Mouse (Mus musculus): ENCODE measurements around the gene Mdm4.

The Mdm4 gene

DNA sequence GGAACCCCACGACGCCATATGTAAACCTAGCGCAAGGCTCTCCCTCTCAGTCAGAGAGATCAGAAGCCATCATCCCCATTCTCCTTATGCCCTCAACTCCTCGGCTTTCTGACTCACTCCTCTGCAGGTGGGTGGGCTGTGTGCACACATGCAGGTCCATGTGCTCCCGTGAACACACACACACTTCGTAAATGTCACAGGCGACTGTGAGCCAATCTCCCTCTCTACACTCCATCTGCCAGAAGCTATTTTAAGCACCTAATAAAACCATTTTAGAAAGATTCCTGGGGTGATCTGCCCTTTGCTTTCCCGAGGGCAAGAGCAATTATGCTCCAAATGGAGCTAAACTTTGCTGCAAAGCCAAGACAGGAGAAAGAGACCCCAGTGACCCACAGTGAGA is 84.5 kb downstream of the Mdm4 start:
- no peak for DNase-seq (ENCODE audit: low read depth, low spot score)

DNA sequence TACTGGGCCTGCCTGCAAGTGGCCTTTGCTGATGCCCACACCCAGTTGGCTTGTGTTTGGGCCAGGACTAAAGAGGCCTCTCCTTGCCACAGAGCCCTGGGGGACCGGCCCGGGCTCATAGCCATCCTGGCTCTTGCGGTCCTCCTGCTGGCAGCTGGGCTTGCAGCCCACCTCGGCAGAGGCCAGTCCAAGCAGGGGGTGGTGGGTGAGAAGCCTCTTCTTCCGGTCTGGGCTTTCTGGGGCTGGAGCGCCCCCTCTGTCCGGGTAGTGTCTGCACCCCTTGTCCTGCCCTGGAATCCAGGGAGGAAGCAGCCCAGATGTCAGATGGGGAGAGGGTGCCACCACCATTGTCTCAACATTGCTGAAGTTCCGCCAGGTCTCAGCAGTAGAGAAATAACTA is 91.4 kb downstream of the Mdm4 start:
- no peak for DNase-seq (ENCODE audit: low read depth, low spot score)

DNA sequence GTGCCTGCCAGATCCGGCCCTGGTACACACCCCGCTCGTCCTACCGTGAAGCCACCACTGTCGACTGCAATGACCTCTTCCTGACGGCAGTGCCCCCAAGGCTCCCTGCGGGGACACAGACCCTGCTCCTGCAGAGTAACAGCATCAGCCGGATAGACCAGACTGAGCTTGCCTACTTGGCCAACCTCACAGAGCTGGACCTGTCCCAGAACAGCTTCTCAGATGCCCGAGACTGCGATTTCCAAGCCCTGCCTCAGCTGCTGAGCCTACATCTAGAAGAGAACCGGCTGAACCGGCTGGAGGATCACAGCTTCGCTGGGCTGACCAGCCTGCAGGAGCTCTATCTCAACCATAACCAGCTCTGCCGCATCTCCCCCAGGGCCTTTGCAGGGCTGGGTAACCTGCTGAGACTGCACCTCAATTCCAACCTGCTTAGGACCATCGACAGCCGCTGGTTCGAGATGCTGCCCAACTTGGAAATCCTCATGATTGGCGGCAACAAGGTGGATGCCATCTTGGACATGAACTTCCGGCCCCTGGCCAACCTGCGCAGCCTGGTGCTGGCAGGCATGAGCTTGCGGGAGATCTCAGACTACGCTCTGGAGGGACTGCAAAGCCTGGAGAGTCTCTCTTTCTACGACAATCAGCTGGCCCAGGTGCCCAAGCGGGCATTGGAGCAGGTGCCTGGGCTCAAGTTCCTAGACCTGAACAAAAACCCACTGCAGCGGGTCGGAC is 92.9 kb downstream of the Mdm4 start:
- no peak for DNase-seq (ENCODE audit: low read depth, low spot score)

DNA sequence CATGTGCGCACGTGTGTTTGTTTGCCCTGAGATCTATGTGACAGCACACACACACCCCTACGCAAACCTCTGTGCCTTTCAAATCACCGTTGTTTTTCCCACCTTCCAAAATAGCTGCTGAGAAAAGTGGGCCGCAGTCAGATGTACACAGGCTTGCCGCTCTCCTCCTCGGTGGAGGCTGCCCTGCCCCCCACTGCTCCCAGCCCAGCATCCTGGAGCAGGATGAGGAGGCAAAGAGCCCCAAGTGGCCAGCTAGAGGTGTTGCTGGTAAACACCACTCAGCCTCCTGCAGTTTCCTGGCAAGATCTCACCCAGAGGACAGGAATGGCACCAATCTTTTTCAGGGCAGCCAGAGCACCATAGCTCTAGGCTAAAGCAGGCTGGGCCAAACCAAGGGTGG is 95.5 kb downstream of the Mdm4 start:
- DNase-seq (ENCODE audit: low read depth, low spot score) = peak; percentile 79

GRCm38 (mm10) chr1:132932421-132932820 is 97.9 kb downstream of the Mdm4 start:
- no peak for DNase-seq (ENCODE audit: low read depth, low spot score)

- DNase-seq (ENCODE audit: low read depth, low spot score) = no peak
Observed at GRCm38 (mm10) chr1:132930291-132930690, 100.1 kb downstream of the Mdm4 start.

GRCm38 (mm10) chr1:132928907-132929250 is 101.5 kb downstream of the Mdm4 start:
- no peak for DNase-seq (ENCODE audit: low read depth, low spot score)

- DNase-seq (ENCODE audit: low read depth, low spot score) = peak; percentile 35
Observed at GRCm38 (mm10) chr1:132928032-132928906, 102.1 kb downstream of the Mdm4 start.

DNA sequence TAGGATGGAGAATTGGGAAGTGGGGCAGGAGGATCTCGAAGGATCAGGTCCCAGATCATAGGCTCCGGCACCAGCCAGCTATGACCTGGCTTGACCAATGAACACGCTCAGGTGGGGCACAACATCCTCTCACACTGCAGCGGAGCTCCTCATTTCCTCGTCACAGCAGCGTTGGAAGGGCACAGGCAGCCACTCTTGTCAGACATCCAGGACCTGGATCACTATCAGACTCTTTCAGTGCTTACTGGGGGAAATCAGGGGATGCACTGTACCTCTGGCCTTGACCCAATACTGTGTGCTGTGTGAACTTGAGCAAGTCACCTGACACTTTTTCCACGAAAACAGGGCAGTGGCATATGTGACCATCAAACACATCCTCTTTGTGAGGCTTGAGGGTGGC is 105.1 kb downstream of the Mdm4 start:
- DNase-seq (ENCODE audit: low read depth, low spot score) = no peak

DNA sequence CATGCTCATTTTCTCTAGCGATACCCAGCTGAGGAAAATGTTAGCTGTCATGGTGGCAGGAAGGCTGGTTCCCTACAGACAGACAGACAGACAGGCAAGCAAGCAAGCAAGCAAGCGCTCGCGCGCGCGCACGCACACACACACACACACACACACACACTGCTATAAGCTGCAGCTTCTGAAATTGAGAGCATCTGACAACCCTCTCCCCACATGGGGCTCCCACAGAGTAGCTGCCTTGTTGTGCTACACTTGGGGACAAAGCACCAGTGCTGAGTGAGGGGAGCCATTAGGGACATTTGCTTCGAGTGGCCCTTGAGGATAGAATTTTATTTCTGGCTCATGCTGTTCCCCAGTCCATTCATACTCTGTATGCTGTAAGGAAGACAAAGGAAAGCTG is 108.1 kb downstream of the Mdm4 start:
- no peak for DNase-seq (ENCODE audit: low read depth, low spot score)

GRCm38 (mm10) chr1:132921071-132921470 is 109.3 kb downstream of the Mdm4 start:
- peak; percentile 67 for DNase-seq (ENCODE audit: low read depth, low spot score)

- DNase-seq (ENCODE audit: low read depth, low spot score) = peak; percentile 31
Observed at GRCm38 (mm10) chr1:132919258-132919657, 111.1 kb downstream of the Mdm4 start.

- peak; percentile 20 for DNase-seq (ENCODE audit: low read depth, low spot score)
Observed at GRCm38 (mm10) chr1:132918117-132918680, 112.2 kb downstream of the Mdm4 start.

- DNase-seq (ENCODE audit: low read depth, low spot score) = no peak
Observed at GRCm38 (mm10) chr1:132917554-132917953, 112.8 kb downstream of the Mdm4 start.

DNA sequence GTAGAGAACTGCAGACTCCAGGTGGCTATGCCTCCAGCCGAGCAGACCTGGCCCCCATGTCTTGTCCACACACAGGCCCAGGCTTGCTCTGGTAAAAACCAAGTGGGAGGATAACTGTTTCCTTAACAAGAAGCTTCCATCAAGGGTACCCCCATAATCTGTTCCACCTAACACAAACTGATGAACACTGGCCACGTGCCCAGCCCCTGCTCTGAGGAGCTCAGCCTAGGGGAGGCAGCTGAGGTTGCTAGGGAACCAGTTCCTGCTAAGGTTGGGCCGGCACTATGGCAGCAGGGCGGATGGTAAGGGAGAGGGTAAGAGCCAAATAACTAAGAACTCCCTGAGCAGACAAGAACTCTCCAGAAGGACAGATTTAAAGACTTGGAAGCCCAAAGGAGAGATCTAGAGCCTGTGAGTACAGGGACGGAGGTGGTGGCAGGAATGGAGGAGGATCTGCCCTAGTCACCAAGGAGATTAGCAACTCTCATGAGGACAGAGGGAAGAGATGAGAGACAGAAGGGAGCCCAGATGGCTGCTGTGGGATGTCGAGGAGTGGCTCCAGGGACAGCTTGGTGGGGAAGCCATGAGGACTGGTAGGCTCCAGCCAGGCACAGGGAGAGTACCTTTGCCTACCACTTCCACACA is 114.4 kb downstream of the Mdm4 start:
- DNase-seq (ENCODE audit: low read depth, low spot score) = no peak

DNA sequence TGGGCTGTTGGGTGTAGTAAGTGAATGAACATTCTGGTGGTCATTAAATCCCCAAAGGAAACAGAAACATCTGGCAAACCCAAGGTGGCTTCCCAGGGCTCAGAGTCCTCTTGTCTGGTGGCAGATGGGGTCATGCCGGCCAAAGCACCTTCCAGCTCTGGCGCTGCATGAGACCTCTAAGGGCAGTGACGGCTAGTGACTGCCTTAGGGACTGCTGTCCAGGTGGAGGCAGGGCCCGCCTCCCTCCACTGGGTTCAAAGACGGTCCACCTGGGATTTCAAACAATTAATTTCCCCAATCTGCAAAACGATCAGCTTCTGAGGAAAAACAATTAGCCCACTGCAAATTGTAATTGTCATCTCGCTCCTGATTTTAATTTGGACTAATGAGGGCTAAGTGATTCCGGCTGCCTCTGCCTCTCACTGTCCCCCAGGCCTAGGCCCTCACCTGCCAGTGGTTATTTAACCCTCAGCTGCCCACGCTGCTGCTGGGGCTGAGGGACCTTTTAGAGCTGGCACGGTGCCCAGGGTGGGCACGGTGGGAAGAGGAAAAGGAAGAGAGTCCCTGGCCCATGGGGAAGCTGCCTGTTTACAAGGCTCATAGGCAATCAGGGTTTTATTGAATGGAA is 119.8 kb downstream of the Mdm4 start:
- DNase-seq (ENCODE audit: low read depth, low spot score) = no peak

GRCm38 (mm10) chr1:132909951-132910350 is 120.4 kb downstream of the Mdm4 start:
- peak; percentile 54 for DNase-seq (ENCODE audit: low read depth, low spot score)
